Mouse (Mus musculus): Measurements from ENCODE around the gene Dmrtc2. TPM values are rescaled to one million over a fixed set of nuclear protein-coding genes. Genes with fewer than 3 reads are reported as not detected.

Dmrtc2 gene
- polyA plus RNA-seq, 1 experiment from 2014 or later, result not detected

DNA sequence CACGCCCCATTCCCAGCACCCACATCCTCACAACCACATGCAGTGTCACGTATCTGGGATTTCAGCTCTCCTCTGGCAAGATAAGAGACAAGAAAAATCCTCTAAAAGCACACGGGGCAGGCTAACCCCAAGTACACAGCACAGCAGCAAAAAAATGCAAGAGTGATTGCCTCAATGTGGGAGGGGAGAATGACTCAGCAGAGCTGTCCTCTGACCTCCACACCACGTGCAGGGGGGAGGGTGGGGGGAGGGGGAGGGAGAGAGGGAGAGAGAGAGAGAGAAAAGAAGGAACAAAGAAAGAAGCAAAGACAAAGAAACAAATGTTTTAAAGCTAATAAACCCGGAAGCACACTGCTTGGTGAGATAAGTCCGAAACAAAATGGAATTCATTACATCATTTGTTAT is 19.0 kb upstream of the Dmrtc2 start:
- Histone ChIP-seq H3K9me3 (no peaks in the 10 kb centered on the region), H3K27ac (no peak overlapping the region), H3K4me2 (replicated peaks) (no peak overlapping the region), H3K9ac (no peak overlapping the region), H3K4me3 (replicated peaks) (no peak overlapping the region), H3K4me1 (replicated peaks) (0 out of 2 replicates have a peak, but pooled peaks cover 6% of the 10 kb centered on the region), H3K27me3 (replicated peaks) (no peaks in the 10 kb centered on the region), H3K36me3 (no peaks in the 10 kb centered on the region)
- peak; percentile 82 for ATAC-seq
- WGBS, result 23% methylated on average over 6 of the region's 6 CpGs

DNA sequence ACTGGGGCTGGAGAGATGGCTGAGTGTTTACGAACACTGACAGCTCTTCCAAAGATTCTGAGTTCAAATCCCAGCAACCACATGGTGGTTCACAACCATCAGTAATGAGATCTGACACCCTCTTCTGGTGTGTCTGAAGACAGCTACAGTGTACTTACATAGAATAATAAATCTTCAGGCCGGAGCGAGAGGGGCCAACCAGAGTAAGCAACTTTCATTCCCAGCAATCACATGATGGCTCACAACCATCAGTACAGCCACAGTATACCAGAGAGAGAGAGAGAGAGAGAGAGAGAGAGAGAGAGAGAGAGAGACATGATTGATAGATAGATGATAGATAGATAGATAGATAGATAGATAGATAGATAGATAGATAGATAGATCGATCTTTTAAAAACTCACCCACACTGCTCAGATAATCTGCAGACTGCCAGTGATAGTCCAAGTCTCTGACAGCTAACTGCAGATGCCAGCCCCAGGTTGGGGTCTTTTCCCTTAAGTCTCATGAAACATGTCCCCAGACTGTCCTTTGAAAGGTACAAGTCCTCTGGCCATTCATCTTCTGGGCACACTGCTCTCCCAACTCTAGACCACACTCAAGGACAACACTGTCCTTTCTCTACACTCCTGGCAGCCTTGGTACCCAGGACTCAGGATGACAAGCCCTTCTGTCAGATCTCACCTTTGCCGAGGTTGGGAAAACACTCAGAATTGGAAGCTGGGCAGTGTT is 18.1 kb upstream of the Dmrtc2 start:
- H3K27ac ChIP-seq, result no peak overlapping the region
- H3K27me3 ChIP-seq (replicated peaks), result no peaks in the 10 kb centered on the region
- no peak for ATAC-seq
- 0 out of 2 replicates have a peak, but pooled peaks cover 6% of the 10 kb centered on the region for H3K4me1 ChIP-seq (replicated peaks)
- H3K4me2 ChIP-seq (replicated peaks), result no peak overlapping the region
- H3K9me3 ChIP-seq, result no peaks in the 10 kb centered on the region
- H3K36me3 ChIP-seq, result no peaks in the 10 kb centered on the region
- 78% methylated on average over 5 of the region's 5 CpGs for WGBS
- H3K4me3 ChIP-seq (replicated peaks), result no peak overlapping the region
- no peak overlapping the region for H3K9ac ChIP-seq

DNA sequence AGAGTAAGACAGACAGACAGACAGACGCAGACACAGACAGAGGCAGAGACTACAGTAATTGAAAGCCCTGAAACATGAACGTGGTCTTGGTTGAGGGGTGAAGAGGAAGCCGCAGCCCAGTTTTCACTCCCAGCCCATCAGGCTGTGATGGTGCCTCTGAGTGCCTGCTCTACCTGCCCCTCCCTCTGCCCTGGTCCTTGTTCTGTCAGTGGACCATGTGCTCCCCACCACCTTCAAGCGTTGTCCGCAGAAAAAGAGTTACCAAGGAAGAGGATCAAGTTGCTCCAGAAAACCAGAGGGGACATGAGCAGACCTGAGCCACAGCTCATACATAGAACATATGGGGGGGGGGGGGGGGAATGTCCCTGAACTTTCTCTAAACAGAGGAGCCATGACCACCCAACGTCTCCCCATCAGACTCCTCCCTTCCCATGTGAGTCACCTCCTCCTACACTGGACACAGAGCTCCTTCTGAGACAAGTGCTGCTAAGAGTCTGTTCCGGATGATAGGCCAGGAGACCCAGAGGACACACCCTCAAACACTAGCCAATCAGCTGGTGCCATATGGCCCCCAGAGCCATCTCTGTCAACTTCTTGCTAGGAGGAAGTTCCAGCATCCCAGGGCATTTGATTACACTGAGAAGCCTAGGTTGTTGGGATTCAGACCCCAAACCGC is 17.2 kb upstream of the Dmrtc2 start:
- WGBS, result 71% methylated on average over 8 of the region's 8 CpGs
- no peak overlapping the region for H3K27ac ChIP-seq
- no peak overlapping the region for H3K4me2 ChIP-seq (replicated peaks)
- no peaks in the 10 kb centered on the region for H3K27me3 ChIP-seq (replicated peaks)
- H3K36me3 ChIP-seq, result no peaks in the 10 kb centered on the region
- no peak overlapping the region for H3K9ac ChIP-seq
- no peak overlapping the region for H3K4me3 ChIP-seq (replicated peaks)
- ATAC-seq, result peak; percentile 73
- no peaks in the 10 kb centered on the region for H3K9me3 ChIP-seq
- 0 out of 2 replicates have a peak, but pooled peaks cover 6% of the 10 kb centered on the region for H3K4me1 ChIP-seq (replicated peaks)

DNA sequence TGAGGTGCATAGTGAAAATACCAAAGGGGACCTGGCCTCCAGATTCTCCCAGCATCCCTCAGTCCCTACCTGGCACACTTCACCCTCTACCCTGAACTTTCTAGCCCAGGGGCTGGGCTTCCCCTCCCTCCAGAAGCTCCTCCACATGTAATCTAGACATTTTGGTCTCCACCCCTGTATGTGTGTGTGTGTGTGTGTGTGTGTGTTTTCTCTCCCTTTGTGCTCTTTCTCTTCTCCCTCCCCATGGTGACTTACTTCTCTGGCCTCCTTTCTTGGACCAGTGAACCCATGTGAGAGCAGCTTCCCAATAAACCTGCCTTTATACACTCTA is 16.7 kb upstream of the Dmrtc2 start:
- no peaks in the 10 kb centered on the region for H3K36me3 ChIP-seq
- 0 out of 2 replicates have a peak, but pooled peaks have one; percentile 16 for ATAC-seq
- no peaks in the 10 kb centered on the region for H3K27me3 ChIP-seq (replicated peaks)
- H3K4me1 ChIP-seq (replicated peaks), result 0 out of 2 replicates have a peak, but pooled peaks cover 6% of the 10 kb centered on the region
- no peak overlapping the region for H3K4me2 ChIP-seq (replicated peaks)
- H3K9ac ChIP-seq, result no peak overlapping the region
- no peak overlapping the region for H3K4me3 ChIP-seq (replicated peaks)
- no peak overlapping the region for H3K27ac ChIP-seq
- no peaks in the 10 kb centered on the region for H3K9me3 ChIP-seq

DNA sequence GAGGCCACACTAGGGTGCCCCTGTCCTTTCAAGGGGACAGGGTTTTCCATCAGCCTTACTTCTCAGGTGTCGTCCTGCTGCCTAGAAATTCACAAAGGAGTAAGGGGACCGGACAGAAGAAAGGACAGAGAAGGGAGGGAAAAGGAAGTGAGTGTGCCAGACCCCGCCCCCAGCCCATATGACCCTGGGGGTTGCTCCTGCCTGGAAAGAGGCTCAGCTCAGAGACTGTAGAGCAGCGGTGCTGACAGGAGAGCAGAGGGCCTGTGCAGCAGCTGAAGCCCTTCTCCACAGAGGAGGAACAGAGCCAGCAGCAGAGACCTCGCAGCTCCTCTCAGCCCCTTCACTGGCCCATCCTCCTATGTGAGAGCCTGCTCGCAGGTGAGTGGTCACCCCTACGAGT is 16.2 kb upstream of the Dmrtc2 start:
- Histone ChIP-seq H3K4me3 (replicated peaks) (no peak overlapping the region), H3K27ac (no peak overlapping the region), H3K4me2 (replicated peaks) (no peak overlapping the region), H3K9ac (no peak overlapping the region), H3K4me1 (replicated peaks) (0 out of 2 replicates have a peak, but pooled peaks cover 6% of the 10 kb centered on the region), H3K36me3 (no peaks in the 10 kb centered on the region), H3K9me3 (no peaks in the 10 kb centered on the region), H3K27me3 (replicated peaks) (no peaks in the 10 kb centered on the region)
- WGBS, result 34% methylated on average over 7 of the region's 7 CpGs
- ATAC-seq, result no peak

DNA sequence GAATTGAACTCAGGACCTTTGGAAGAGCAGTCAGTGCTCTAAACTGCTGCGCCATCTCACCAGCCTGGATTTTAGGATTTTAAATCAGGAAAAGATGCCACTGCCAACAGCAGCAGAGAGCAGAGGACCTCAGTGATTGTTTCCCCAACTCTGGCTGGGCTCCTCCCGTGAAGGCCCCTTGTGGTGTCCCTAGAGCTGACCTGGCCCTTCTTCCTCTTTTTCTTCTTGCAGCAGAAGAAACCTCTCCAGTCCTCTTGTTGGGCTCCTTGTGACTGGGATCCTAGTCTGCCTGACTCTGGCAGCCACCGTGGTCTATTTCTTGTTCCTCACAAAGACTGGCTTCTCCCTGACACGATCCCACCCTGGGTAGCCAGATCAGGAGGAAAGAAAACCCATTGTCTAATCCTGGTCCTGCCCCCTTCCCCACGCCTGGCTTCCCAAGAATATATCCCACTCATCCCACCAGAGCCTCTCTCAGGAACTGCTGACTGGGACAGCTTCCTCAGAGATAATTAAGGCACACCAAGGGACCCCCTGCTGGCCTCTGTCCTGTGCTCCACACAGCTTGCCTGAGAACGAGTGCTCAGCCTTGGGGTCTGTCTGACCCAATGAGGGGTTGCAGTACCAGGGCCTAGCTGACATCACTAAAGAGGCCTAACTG is 13.3 kb upstream of the Dmrtc2 start:
- Histone ChIP-seq H3K4me2 (replicated peaks) (no peak overlapping the region), H3K9me3 (no peaks in the 10 kb centered on the region), H3K9ac (no peak overlapping the region), H3K36me3 (no peaks in the 10 kb centered on the region), H3K27me3 (replicated peaks) (no peaks in the 10 kb centered on the region), H3K4me1 (replicated peaks) (no peaks in the 10 kb centered on the region), H3K27ac (no peak overlapping the region), H3K4me3 (replicated peaks) (no peak overlapping the region)
- 52% methylated on average over 6 of the region's 6 CpGs for WGBS
- ATAC-seq, result no peak

DNA sequence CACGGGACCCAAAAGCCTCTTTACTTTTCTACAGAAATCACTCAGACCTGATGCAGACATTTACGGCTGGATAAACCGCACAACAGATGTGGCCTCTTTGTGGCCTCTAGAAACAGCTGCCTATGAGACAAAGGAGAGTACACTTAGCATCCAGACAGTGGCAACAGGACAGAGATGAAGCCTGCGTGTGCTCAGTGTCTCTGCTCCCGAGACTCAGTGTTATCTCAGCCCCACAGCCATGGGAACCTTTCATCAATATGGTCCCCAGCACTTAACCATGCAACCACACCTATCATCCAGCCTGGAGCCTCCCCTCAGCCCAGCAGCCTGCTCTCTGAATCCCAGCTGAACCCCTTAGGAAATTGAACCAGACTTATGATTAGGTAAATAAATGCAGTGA is 10.6 kb upstream of the Dmrtc2 start:
- Histone ChIP-seq H3K4me1 (replicated peaks) (no peaks in the 10 kb centered on the region), H3K27ac (no peak overlapping the region), H3K9me3 (no peaks in the 10 kb centered on the region), H3K4me2 (replicated peaks) (no peak overlapping the region), H3K27me3 (replicated peaks) (no peaks in the 10 kb centered on the region), H3K4me3 (replicated peaks) (no peak overlapping the region), H3K9ac (no peak overlapping the region), H3K36me3 (no peaks in the 10 kb centered on the region)
- 73% methylated on average over 5 of the region's 5 CpGs for WGBS
- peak; percentile 53; the same call in 1 of the 2 replicates for ATAC-seq

DNA sequence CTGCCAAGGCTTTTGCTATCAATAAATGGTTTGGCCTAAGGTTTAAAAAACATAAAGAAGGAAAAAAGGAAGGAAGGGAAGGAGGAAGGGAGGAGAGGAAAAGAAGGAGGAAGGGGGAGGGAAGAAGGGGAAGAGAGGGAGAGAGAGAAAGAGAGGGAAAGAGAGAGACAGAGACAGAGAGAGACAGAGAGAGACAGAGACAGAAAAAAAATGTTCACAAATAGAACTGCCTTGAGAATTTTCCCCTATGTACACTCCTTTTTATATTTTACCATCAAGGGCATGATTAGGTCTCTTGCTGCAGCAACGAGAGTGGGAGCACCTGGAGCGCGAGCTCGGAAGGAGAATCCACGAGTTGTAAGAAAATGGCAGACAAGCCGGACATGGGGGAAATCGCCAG is 7.9 kb upstream of the Dmrtc2 start, which contains the start of gene Gm9844:
Gm9844 (plus strand) TSS at position 301 of the 400 bp plus-strand sequence.
- no peak within 1 kb of the TSS for H3K9ac ChIP-seq
- H3K36me3 ChIP-seq, result no peaks in the 10 kb centered on the region
- 89% methylated on average over 7 of the region's 7 CpGs for WGBS
- no peaks in the 10 kb centered on the region for H3K4me1 ChIP-seq (replicated peaks)
- no peak within 1 kb of the TSS for H3K4me3 ChIP-seq (replicated peaks)
- no peaks in the 10 kb centered on the region for H3K9me3 ChIP-seq
- no peak for ATAC-seq
- H3K27me3 ChIP-seq (replicated peaks), result no peaks in the 10 kb centered on the region
- H3K4me2 ChIP-seq (replicated peaks), result no peak within 1 kb of the TSS
- H3K27ac ChIP-seq, result no peak within 1 kb of the TSS

DNA sequence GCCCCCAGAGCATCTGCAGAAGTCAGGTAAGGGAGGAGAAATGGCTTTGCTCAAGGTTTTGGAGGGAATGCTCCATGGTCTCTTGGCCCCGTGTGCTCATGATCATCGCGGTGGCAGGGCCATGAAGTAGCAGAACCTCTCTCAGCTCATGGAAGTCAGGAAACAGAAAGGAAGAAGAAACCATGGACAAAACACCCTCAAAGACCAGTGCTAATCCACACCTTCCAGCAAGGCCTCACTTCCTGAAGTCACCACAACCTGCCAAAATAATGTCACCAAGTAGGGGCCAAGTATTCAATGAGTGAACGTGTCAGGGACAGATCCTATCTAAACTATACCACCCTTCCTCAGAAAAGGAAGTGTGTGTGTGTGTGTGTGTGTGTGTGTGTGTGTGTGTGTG is 7.0 kb upstream of the Dmrtc2 start:
- Histone ChIP-seq H3K4me1 (replicated peaks) (no peaks in the 10 kb centered on the region), H3K4me3 (replicated peaks) (no peak overlapping the region), H3K4me2 (replicated peaks) (no peak overlapping the region), H3K9me3 (no peaks in the 10 kb centered on the region), H3K27ac (no peak overlapping the region), H3K27me3 (replicated peaks) (no peaks in the 10 kb centered on the region), H3K9ac (no peak overlapping the region), H3K36me3 (no peaks in the 10 kb centered on the region)
- no peak for ATAC-seq
- 83% methylated on average over 4 of the region's 4 CpGs for WGBS

DNA sequence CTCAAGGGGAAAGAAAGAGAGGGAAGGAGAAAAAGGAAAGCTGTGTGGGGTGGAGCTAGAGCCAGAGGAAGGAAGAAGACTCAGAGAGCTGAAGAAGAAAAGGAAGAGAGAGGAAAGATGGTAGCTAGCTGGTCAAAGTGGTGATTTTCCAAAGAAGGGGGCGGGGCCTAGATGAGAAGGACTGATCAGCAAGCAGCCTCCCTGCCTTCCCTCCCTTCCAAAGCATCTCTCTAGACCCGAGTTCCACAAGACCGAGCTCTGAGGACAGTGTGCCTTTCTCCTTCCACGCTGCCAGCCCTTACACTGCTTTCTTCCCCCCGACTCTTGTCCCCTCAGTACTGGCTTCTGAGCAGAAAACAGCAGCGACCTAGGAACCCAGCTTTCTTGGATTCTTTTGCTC is 5.7 kb upstream of the Dmrtc2 start:
- H3K27me3 ChIP-seq (replicated peaks), result no peaks in the 10 kb centered on the region
- H3K4me2 ChIP-seq (replicated peaks), result no peak overlapping the region
- 32% methylated on average over 6 of the region's 6 CpGs for WGBS
- H3K4me1 ChIP-seq (replicated peaks), result no peaks in the 10 kb centered on the region
- H3K9ac ChIP-seq, result no peak overlapping the region
- no peak overlapping the region for H3K27ac ChIP-seq
- H3K9me3 ChIP-seq, result no peaks in the 10 kb centered on the region
- H3K4me3 ChIP-seq (replicated peaks), result no peak overlapping the region
- no peaks in the 10 kb centered on the region for H3K36me3 ChIP-seq
- ATAC-seq, result no peak

DNA sequence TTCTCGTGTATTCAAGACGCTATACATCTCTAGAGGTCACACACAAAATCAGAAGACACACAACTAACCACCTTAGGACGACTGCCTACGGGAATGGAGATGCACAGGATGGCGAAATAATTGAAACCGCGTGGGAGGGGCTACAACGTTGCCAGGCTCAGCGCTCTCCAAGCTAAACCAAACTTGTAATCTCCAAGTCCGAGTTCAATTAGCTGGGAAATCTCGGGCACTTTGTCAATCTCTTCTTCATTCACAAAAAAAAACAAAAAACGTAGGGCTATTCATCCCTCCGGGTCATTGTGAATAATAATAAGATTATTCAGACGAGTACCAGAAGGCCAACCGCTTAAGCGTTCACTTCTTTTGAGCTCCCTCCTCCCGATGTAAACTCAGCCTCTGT is 777 bp upstream of the Dmrtc2 start:
- no peak overlapping the region for H3K4me3 ChIP-seq (replicated peaks)
- ATAC-seq, result no peak
- no peak overlapping the region for H3K9ac ChIP-seq
- H3K4me2 ChIP-seq (replicated peaks), result no peak overlapping the region
- peaks cover 3% of the 10 kb centered on the region for H3K27me3 ChIP-seq (replicated peaks)
- no peaks in the 10 kb centered on the region for H3K4me1 ChIP-seq (replicated peaks)
- 62% methylated on average over 17 of the region's 17 CpGs for WGBS
- H3K36me3 ChIP-seq, result no peaks in the 10 kb centered on the region
- H3K27ac ChIP-seq, result no peak overlapping the region
- no peaks in the 10 kb centered on the region for H3K9me3 ChIP-seq

DNA sequence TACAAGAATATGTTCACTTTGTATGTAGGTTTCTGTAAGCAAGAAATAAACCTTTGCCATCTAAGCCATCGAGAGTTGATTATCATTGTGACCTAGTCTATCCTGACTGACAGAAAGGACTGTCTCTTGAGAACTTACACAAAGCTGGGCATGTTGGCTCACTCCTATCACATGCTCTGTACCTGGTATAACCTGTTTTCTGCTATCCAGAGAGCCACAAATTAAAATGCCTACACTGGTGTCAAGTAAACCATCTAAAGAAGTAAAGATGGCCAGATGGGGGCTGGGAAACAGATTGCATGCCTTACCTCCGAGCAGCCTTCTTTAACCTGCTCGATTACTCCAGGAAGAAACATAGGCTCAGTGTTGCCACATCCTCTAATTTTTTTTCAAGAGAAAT is 7.7 kb downstream of the Dmrtc2 start:
- no peaks in the 10 kb centered on the region for H3K27me3 ChIP-seq (replicated peaks)
- H3K4me3 ChIP-seq (replicated peaks), result no peak overlapping the region
- 63% methylated on average over 3 of the region's 3 CpGs for WGBS
- no peak for ATAC-seq
- H3K36me3 ChIP-seq, result no peaks in the 10 kb centered on the region
- H3K4me2 ChIP-seq (replicated peaks), result no peak overlapping the region
- no peaks in the 10 kb centered on the region for H3K9me3 ChIP-seq
- H3K27ac ChIP-seq, result no peak overlapping the region
- no peak overlapping the region for H3K9ac ChIP-seq
- no peaks in the 10 kb centered on the region for H3K4me1 ChIP-seq (replicated peaks)

All from intestine, embryonic 15.5 days (tissue).